Mouse (Mus musculus): ENCODE data around the gene Mypn.

The Mypn gene

GRCm38 (mm10) chr10:63156919-63157318 lies 46.8 kb downstream of the Mypn start:
- ATAC-seq (ENCODE audit: insufficient number of reproducible peaks, low FRiP score, low TSS enrichment) = no peak

- ATAC-seq (ENCODE audit: insufficient number of reproducible peaks, low FRiP score, low TSS enrichment) = no peak
Measured at GRCm38 (mm10) chr10:63156351-63156750, 47.4 kb downstream of the Mypn start.

GRCm38 (mm10) chr10:63155668-63156350 lies 47.9 kb downstream of the Mypn start:
- no peak for ATAC-seq (ENCODE audit: insufficient number of reproducible peaks, low FRiP score, low TSS enrichment)

GRCm38 (mm10) chr10:63154726-63155125 lies 49.0 kb downstream of the Mypn start:
- ATAC-seq (ENCODE audit: insufficient number of reproducible peaks, low FRiP score, low TSS enrichment) = no peak

GRCm38 (mm10) chr10:63154226-63154625 lies 49.5 kb downstream of the Mypn start:
- no peak for ATAC-seq (ENCODE audit: insufficient number of reproducible peaks, low FRiP score, low TSS enrichment)

GRCm38 (mm10) chr10:63153563-63153962 lies 50.2 kb downstream of the Mypn start:
- peak; percentile 49; the same call in 1 of the 2 replicates for ATAC-seq (ENCODE audit: insufficient number of reproducible peaks, low FRiP score, low TSS enrichment)

- no peak for ATAC-seq (ENCODE audit: insufficient number of reproducible peaks, low FRiP score, low TSS enrichment)
Measured at GRCm38 (mm10) chr10:63152358-63152757, 51.4 kb downstream of the Mypn start.

GRCm38 (mm10) chr10:63142660-63143059 lies 61.1 kb downstream of the Mypn start:
- ATAC-seq (ENCODE audit: insufficient number of reproducible peaks, low FRiP score, low TSS enrichment) = no peak

- ATAC-seq (ENCODE audit: insufficient number of reproducible peaks, low FRiP score, low TSS enrichment) = no peak
Measured at GRCm38 (mm10) chr10:63136436-63136835, 67.3 kb downstream of the Mypn start.

GRCm38 (mm10) chr10:63135680-63136079 lies 68.1 kb downstream of the Mypn start:
- no peak for ATAC-seq (ENCODE audit: insufficient number of reproducible peaks, low FRiP score, low TSS enrichment)

- ATAC-seq (ENCODE audit: insufficient number of reproducible peaks, low FRiP score, low TSS enrichment) = no peak
Measured at GRCm38 (mm10) chr10:63133326-63133725, 70.4 kb downstream of the Mypn start.

GRCm38 (mm10) chr10:63132356-63132755 lies 71.4 kb downstream of the Mypn start:
- ATAC-seq (ENCODE audit: insufficient number of reproducible peaks, low FRiP score, low TSS enrichment) = no peak

- no peak for ATAC-seq (ENCODE audit: insufficient number of reproducible peaks, low FRiP score, low TSS enrichment)
Measured at GRCm38 (mm10) chr10:63130500-63130899, 73.3 kb downstream of the Mypn start.

- ATAC-seq (ENCODE audit: insufficient number of reproducible peaks, low FRiP score, low TSS enrichment) = no peak
Measured at GRCm38 (mm10) chr10:63128256-63128655, 75.5 kb downstream of the Mypn start.

GRCm38 (mm10) chr10:63127156-63127555 lies 76.6 kb downstream of the Mypn start:
- no peak for ATAC-seq (ENCODE audit: insufficient number of reproducible peaks, low FRiP score, low TSS enrichment)

- no peak for ATAC-seq (ENCODE audit: insufficient number of reproducible peaks, low FRiP score, low TSS enrichment)
Measured at GRCm38 (mm10) chr10:63126116-63126515, 77.6 kb downstream of the Mypn start.

- ATAC-seq (ENCODE audit: insufficient number of reproducible peaks, low FRiP score, low TSS enrichment) = no peak
Measured at GRCm38 (mm10) chr10:63125343-63125742, 78.4 kb downstream of the Mypn start.

GRCm38 (mm10) chr10:63124016-63124415 lies 79.7 kb downstream of the Mypn start:
- ATAC-seq (ENCODE audit: insufficient number of reproducible peaks, low FRiP score, low TSS enrichment) = no peak

GRCm38 (mm10) chr10:63123141-63123540 lies 80.6 kb downstream of the Mypn start:
- no peak for ATAC-seq (ENCODE audit: insufficient number of reproducible peaks, low FRiP score, low TSS enrichment)

- no peak for ATAC-seq (ENCODE audit: insufficient number of reproducible peaks, low FRiP score, low TSS enrichment)
Measured at GRCm38 (mm10) chr10:63122516-63122915, 81.2 kb downstream of the Mypn start.

GRCm38 (mm10) chr10:63121961-63122360 lies 81.8 kb downstream of the Mypn start:
- ATAC-seq (ENCODE audit: insufficient number of reproducible peaks, low FRiP score, low TSS enrichment) = no peak

GRCm38 (mm10) chr10:63119916-63120315 lies 83.8 kb downstream of the Mypn start:
- no peak for ATAC-seq (ENCODE audit: insufficient number of reproducible peaks, low FRiP score, low TSS enrichment)

GRCm38 (mm10) chr10:63117583-63117982 lies 86.2 kb downstream of the Mypn start:
- ATAC-seq (ENCODE audit: insufficient number of reproducible peaks, low FRiP score, low TSS enrichment) = no peak
